Mouse (Mus musculus) neural tube, embryonic 11.5 days (tissue): Measurements from ENCODE around the gene Nhsl2. TPM values are rescaled to one million over a fixed set of nuclear protein-coding genes. Genes with fewer than 3 reads are reported as not detected.
A peak's percentile ranks its signal among the peaks of the same experiment; 100 is the strongest.

Experiments
- ATAC-seq: fragments of 200-750 bp; cut with Nextera tagmentation; 2 replicates; pipeline ENCODE4 v1.8.0; 2017; ENCODE audit warnings: moderate number of reproducible peaks, mild to moderate bottlenecking, moderate TSS enrichment, moderate library complexity; ENCODE audit not compliant: insufficient read depth, low FRiP score, low TSS enrichment
- DNase-seq: peaks from one replicate; pipeline ENCODE4 v3.0.0-alpha.2; 2015; ENCODE audit warnings: low spot score
- H3K27ac ChIP-seq: fragments of 300-500 bp; sonication (generic); 2 replicates; pipeline ENCODE4 v1.5.1; 2014; ENCODE audit warnings: low read depth, mild to moderate bottlenecking, low read length
- H3K27me3 ChIP-seq: fragments of 300-500 bp; sonication (generic); 2 replicates; pipeline ENCODE4 v1.6.1; 2014; ENCODE audit warnings: mild to moderate bottlenecking, low read length, mixed read lengths; ENCODE audit not compliant: control insufficient read depth, insufficient read depth
- H3K36me3 ChIP-seq: fragments of 300-500 bp; sonication (generic); 2 replicates; pipeline ENCODE4 v1.6.1; 2014; ENCODE audit warnings: mild to moderate bottlenecking, low read length, moderate library complexity, mixed read lengths; ENCODE audit not compliant: control insufficient read depth, insufficient read depth
- H3K4me1 ChIP-seq: fragments of 300-500 bp; sonication (generic); 2 replicates; pipeline ENCODE4 v1.6.1; 2014; ENCODE audit warnings: low read length, mixed read lengths; ENCODE audit not compliant: control insufficient read depth, insufficient read depth
- H3K4me2 ChIP-seq: fragments of 300-500 bp; sonication (generic); 2 replicates; pipeline ENCODE4 v1.6.1; 2014; ENCODE audit warnings: low read depth, mild to moderate bottlenecking, moderate library complexity
- H3K4me3 ChIP-seq: fragments of 300-500 bp; sonication (generic); 2 replicates; pipeline ENCODE4 v1.5.1; 2014; ENCODE audit warnings: low read depth, low read length
- H3K9ac ChIP-seq: fragments of 300-500 bp; sonication (generic); 2 replicates; pipeline ENCODE4 v1.6.1; 2014; ENCODE audit warnings: mild to moderate bottlenecking, low read length
- H3K9me3 ChIP-seq: fragments of 300-500 bp; sonication (generic); 2 replicates; pipeline ENCODE4 v1.6.1; 2016; ENCODE audit warnings: low read length; ENCODE audit not compliant: control insufficient read depth
- WGBS: fragments of 180-500 bp; shearing (Covaris S2); extraction: QIAGEN DNeasy Blood & Tissue Kit; methylation state at CpG from one replicate; pipeline ENCODE4 v1.1.7; 2014; 5-methylcytosine and 5-hydroxymethylcytosine counted together
- polyA plus RNA-seq: library from polyadenylated mRNA; unstranded; fragments of >200 nt; fragmentation: Nextera tagmentation; extraction: Ambion mirVana; gene quantifications from 2 replicates; pipeline ENCODE4 v1.2.1, GENCODE M21; 2014

Nhsl2 gene
- polyA plus RNA-seq, 1 experiment from 2014 or later, result 11.6 TPM

DNA sequence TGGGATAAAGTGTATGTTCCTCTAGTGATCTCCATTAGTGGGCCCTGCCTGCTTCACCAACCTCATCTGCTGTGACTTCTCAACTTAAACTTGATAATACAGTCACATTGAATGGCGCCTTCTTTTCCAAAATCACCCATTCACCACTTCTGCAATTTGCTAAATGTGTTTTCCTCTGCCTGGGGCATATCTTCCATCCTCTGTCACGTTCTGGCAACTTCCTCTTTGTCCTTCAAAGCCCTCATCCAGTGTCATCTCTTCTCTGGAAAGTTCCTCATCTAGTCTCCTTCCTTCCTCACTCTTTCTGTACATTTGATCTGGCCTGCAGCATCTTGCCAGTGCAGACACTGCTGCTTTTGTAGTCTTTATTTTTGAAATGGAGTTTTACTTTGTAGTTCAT is 158.8 kb downstream of the Nhsl2 start:
- WGBS, result 68% methylated on average over 2 of the region's 2 CpGs
- 0 out of 2 replicates have a peak, but pooled peaks cover 3% of the 10 kb centered on the region for H3K4me1 ChIP-seq
- peaks cover 18% of the 10 kb centered on the region for H3K27me3 ChIP-seq
- no peak overlapping the region for H3K4me3 ChIP-seq
- H3K9me3 ChIP-seq, result no peaks in the 10 kb centered on the region
- H3K27ac ChIP-seq, result no peak overlapping the region
- no peak overlapping the region for H3K9ac ChIP-seq
- ATAC-seq, result no peak
- H3K36me3 ChIP-seq, result no peaks in the 10 kb centered on the region
- DNase-seq, result no peak
- no peak overlapping the region for H3K4me2 ChIP-seq

DNA sequence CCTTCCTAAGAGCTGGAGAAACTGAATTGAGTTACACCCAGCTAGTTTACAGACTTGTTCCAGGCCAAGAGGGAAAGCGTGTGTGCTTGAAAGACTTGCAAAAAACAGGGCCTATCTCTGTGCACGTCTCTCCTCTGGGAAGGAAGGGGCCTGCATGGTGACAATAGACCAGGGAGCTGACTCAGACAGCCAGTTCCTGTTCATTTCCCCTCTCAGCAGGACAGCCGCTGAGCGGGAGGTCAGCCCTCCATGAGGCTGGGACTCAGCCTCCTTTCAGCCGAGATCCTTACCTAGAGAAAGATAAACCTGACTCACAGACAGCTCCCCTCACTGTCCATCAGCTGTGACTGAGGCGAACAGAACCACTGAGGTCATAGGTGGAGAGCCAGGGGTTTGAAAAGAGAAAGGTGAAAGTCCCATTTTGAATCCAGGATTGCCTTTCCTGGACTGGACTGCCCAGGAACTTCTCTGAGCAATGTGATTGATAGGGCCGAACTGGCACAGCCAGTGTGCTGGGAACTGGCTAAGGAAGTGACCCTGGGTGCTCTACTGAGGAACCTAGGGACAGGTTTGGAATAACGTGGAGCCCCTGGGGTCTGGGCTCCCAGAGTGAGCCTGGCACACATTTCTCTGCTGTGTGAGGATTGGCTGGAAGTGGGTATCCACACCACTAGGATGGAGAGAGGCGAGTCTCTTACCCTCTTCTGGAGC is 168.2 kb downstream of the Nhsl2 start:
- peaks cover 8% of the 10 kb centered on the region for H3K27me3 ChIP-seq
- H3K36me3 ChIP-seq, result no peaks in the 10 kb centered on the region
- 44% methylated on average over 9 of the region's 9 CpGs for WGBS
- H3K4me2 ChIP-seq, result no peak overlapping the region
- no peaks in the 10 kb centered on the region for H3K9me3 ChIP-seq
- no peak overlapping the region for H3K9ac ChIP-seq
- no peak for ATAC-seq
- H3K4me3 ChIP-seq, result no peak overlapping the region
- no peaks in the 10 kb centered on the region for H3K4me1 ChIP-seq
- no peak overlapping the region for H3K27ac ChIP-seq
- DNase-seq, result no peak

DNA sequence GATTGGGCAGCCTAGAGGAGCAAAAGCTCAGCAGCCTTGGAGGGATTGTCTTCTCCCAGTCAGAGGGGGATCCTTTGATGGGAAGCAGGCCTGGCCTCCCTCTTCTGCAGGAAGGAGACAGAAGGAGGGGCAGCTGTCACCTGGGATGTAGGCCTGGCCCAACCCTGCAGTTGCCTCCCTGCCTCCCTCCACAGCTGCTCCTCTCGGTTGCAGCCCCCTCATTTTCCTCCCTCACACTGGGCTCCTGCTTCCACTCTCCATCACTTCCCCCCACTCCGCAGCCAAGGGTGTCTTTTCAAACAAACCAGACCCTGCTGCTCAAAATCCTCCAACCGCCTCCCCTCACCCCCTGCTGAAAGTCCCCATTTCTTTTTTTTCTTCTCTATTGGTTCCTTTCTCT is 169.7 kb downstream of the Nhsl2 start:
- Histone ChIP-seq H3K9me3 (no peaks in the 10 kb centered on the region), H3K4me2 (no peak overlapping the region), H3K27ac (no peak overlapping the region), H3K27me3 (peaks cover 6% of the 10 kb centered on the region; the same call in 1 of the 2 replicates), H3K9ac (no peak overlapping the region), H3K4me1 (no peaks in the 10 kb centered on the region), H3K36me3 (no peaks in the 10 kb centered on the region), H3K4me3 (no peak overlapping the region)
- DNase-seq, result no peak
- WGBS, result 37% methylated on average over 3 of the region's 3 CpGs
- ATAC-seq, result no peak

DNA sequence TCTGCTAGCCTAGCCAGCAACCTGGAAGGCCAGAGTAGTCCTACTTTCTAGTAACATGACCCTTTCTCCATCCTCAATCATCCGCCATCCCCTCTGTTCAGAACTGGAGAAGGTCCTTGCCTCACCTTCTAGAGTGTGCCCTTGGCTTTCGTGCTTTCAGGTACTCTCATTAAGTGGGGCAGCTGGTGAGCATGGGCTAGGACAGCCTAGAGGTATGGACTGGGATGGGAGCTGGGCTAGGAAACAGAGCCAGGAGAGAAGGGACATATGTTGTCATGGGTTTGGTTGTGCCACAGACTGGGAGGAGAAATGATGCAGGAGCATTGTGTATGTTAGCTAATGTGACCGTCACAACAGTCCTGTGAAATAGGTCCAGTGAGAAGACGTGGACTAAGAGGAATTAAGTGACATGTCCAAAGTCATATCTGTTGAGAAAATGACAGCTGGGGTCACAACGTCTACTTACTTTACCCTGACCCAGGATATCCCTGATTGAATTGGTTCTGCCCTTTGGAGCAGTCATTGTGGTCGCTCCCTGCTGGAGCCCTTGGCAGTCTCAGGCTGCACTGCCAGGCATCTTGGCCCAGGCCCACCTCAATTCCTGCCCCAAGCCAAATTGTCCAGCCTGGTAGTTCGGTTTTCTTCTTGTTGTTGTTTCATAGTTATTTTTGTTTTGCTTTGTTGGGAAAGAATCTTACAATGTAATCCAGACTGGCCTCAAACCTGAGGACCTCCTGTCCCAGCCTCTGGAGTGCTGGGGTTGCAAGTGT is 170.5 kb downstream of the Nhsl2 start:
- ATAC-seq (no peak), DNase-seq (no peak)
- H3K4me1 ChIP-seq, result no peaks in the 10 kb centered on the region
- H3K9me3 ChIP-seq, result no peaks in the 10 kb centered on the region
- no peak overlapping the region for H3K9ac ChIP-seq
- WGBS, result 90% methylated on average over 7 of the region's 7 CpGs
- no peak overlapping the region for H3K27ac ChIP-seq
- H3K36me3 ChIP-seq, result no peaks in the 10 kb centered on the region
- peaks cover 6% of the 10 kb centered on the region; the same call in 1 of the 2 replicates for H3K27me3 ChIP-seq
- H3K4me3 ChIP-seq, result no peak overlapping the region
- H3K4me2 ChIP-seq, result no peak overlapping the region

DNA sequence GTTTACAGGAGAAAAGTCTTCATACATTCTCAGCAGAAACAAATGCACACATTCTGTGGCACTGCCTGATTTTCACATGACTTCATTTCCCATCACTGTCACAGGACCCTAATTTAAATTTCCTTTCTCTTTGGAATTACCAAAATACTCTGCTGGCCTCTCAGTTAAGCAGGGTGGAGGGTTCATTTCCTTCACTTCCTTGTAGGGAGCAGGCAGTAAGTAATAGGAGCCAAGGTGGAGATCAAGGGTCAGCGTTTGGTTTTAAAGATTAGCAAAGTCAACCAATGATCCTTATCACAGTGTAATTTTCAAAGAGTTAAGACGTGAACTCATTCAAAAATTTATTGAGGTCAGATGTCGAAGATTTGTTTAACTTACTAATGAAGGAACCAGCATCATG is 175.8 kb downstream of the Nhsl2 start:
- DNase-seq, result no peak
- H3K27ac ChIP-seq, result no peak overlapping the region
- no peaks in the 10 kb centered on the region for H3K4me1 ChIP-seq
- H3K36me3 ChIP-seq, result no peaks in the 10 kb centered on the region
- no peak overlapping the region for H3K4me2 ChIP-seq
- no peak overlapping the region for H3K9ac ChIP-seq
- H3K4me3 ChIP-seq, result no peak overlapping the region
- H3K27me3 ChIP-seq, result peaks cover 2% of the 10 kb centered on the region; the same call in 1 of the 2 replicates
- 82% methylated on average over 3 of the region's 3 CpGs for WGBS
- ATAC-seq, result no peak
- no peaks in the 10 kb centered on the region for H3K9me3 ChIP-seq

DNA sequence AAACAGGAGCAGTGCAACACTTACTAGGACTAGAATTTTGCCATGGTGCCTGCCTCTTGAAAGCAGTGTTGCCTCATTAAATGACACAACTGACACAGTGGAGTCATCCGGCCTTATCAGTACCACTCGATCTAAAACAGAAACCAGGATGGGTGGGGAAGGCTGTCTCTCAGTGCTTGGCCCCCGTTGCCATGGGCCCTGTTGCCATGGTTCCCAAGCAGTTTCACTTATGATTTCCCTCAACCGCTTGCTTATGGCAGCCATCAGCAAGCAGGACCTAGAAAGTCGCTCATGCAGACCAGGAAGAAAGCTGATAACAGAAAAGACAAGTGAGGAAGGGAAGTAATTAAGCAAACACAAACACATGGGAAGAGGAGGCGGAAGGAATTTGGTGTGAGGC is 182.7 kb downstream of the Nhsl2 start:
- Histone ChIP-seq H3K4me2 (no peak overlapping the region), H3K27me3 (no peaks in the 10 kb centered on the region), H3K36me3 (no peaks in the 10 kb centered on the region), H3K4me1 (no peaks in the 10 kb centered on the region), H3K9ac (no peak overlapping the region), H3K4me3 (no peak overlapping the region), H3K27ac (no peak overlapping the region), H3K9me3 (no peaks in the 10 kb centered on the region)
- ATAC-seq (no peak), DNase-seq (peak; percentile 36)
- whole genome bisulfite sequencing, result 66% methylated on average over 6 of the region's 6 CpGs

DNA sequence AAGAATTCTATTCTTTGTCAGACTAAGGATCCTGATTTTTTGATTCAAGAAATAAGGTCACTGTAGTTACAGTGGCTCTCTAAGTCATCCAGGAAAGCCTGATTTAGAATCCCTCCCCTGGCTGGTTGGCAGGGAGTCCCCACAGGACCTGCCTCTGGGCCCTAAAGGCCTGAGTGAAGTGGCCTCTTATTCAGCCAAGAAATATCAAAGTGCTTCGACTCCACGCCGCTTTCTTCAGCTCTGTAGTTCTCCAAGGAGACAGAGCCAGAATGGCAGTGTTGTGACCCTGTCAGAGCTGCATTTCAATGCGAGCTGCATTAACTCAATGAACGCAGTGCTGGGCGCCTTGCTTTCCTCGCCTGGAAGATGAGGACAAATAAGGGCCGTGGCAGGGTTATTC is 183.2 kb downstream of the Nhsl2 start:
- Histone ChIP-seq H3K27ac (no peak overlapping the region), H3K27me3 (no peaks in the 10 kb centered on the region)
- no peak for DNase-seq

DNA sequence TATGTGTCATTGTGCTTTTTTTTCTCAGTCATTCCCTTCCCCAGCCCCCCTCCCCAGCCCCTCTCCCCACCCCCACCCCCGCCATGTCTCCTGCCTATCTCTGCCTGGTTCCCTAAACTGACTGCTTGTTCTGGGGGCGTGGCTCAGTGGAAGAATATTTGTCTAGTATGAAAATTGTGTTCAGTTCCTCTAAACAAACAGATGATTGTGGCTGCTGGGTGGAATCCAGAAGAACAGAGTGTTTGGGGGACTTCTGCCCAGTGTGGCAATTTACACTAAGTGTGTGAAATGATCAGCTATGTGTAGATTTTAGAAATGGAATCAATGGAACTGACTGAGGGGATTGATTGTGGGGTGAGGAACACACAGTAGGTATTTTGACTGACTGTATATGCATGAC is 184.4 kb downstream of the Nhsl2 start:
- Histone ChIP-seq H3K4me3 (no peak overlapping the region), H3K9me3 (no peaks in the 10 kb centered on the region), H3K4me2 (no peak overlapping the region), H3K4me1 (no peaks in the 10 kb centered on the region), H3K27me3 (no peaks in the 10 kb centered on the region), H3K9ac (no peak overlapping the region), H3K27ac (no peak overlapping the region), H3K36me3 (no peaks in the 10 kb centered on the region)
- 89% methylated on average over 2 of the region's 2 CpGs for WGBS
- DNase-seq (no peak), ATAC-seq (no peak)

More for the DNA sequence above, 183.2 kb downstream of the Nhsl2 start:
- no peak for ATAC-seq
- no peak overlapping the region for H3K4me2 ChIP-seq
- WGBS, result 66% methylated on average over 8 of the region's 8 CpGs
- H3K9ac ChIP-seq, result no peak overlapping the region
- H3K4me1 ChIP-seq, result no peaks in the 10 kb centered on the region
- no peak overlapping the region for H3K4me3 ChIP-seq
- no peaks in the 10 kb centered on the region for H3K9me3 ChIP-seq
- H3K36me3 ChIP-seq, result no peaks in the 10 kb centered on the region

DNA sequence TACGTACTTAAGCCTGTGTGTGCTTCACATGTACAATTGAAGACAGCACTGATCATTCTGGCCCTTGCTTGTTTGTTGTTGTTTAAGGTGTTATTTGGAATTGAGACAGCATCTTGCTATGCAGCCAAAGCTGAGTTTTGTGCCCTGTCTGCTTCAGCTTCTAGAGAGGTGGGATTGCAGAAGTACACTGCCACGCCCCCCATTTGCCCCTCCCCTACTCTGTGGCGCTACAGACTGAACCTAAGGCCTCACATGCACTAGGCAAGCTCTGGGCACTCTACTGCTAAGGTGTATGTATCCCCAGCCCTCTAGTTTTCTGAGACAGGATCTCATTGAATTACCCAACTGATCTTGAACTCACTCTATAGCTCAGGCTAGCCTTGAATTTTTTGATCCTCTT is 186.5 kb downstream of the Nhsl2 start:
- H3K9me3 ChIP-seq, result no peaks in the 10 kb centered on the region
- H3K36me3 ChIP-seq, result no peaks in the 10 kb centered on the region
- H3K9ac ChIP-seq, result no peak overlapping the region
- no peak for DNase-seq
- no peaks in the 10 kb centered on the region for H3K27me3 ChIP-seq
- no peaks in the 10 kb centered on the region for H3K4me1 ChIP-seq
- no peak overlapping the region for H3K4me2 ChIP-seq
- 58% methylated on average over 3 of the region's 3 CpGs for WGBS
- H3K4me3 ChIP-seq, result no peak overlapping the region
- no peak overlapping the region for H3K27ac ChIP-seq
- no peak for ATAC-seq
